Mouse (Mus musculus) liver, postnatal 0 days (tissue): ENCODE results near the gene Wls. TPM values are rescaled to one million over a fixed set of nuclear protein-coding genes. Genes with fewer than 3 reads are reported as not detected.
A peak's percentile ranks its signal among the peaks of the same experiment; 100 is the strongest.

ENCODE experiments used
- ATAC-seq: fragments of 200-750 bp; cut with Nextera tagmentation; 2 replicates; pipeline ENCODE4 v1.8.0; 2017; ENCODE audit warnings: mild to moderate bottlenecking, moderate library complexity
- DNase-seq: peaks from one replicate; pipeline ENCODE4 v3.0.0-alpha.2; 2016
- H3K27ac ChIP-seq: fragments of 300-500 bp; sonication (generic); 2 replicates; pipeline ENCODE4 v1.5.1; 2014; ENCODE audit warnings: antibody characterized with exemption, moderate library complexity, mild to moderate bottlenecking, low read depth
- H3K27me3 ChIP-seq: fragments of 300-500 bp; sonication (generic); 2 replicates; pipeline ENCODE4 v1.6.1; 2014; ENCODE audit warnings: low read length, control low read depth, mixed read lengths; ENCODE audit not compliant: insufficient read depth
- H3K36me3 ChIP-seq: fragments of 300-500 bp; sonication (generic); replicated peaks from 2 replicates; pipeline ENCODE4 v1.6.1; 2014; ENCODE audit warnings: mild to moderate bottlenecking, control low read depth, low read length, moderate library complexity, mixed read lengths; ENCODE audit not compliant: insufficient read depth
- H3K4me1 ChIP-seq: fragments of 300-500 bp; sonication (generic); 2 replicates; pipeline ENCODE4 v1.6.1; 2014; ENCODE audit warnings: antibody characterized with exemption, mild to moderate bottlenecking, control low read depth; ENCODE audit not compliant: insufficient read depth
- H3K4me2 ChIP-seq: fragments of 300-500 bp; sonication (generic); 2 replicates; pipeline ENCODE4 v1.6.1; 2014; ENCODE audit warnings: low read depth, mild to moderate bottlenecking, low read length, moderate library complexity, mixed read lengths
- H3K4me3 ChIP-seq: fragments of 300-500 bp; sonication (generic); 2 replicates; pipeline ENCODE4 v1.5.1; 2014; ENCODE audit warnings: low read depth, low read length
- H3K9ac ChIP-seq: fragments of 300-500 bp; sonication (generic); replicated peaks from 2 replicates; pipeline ENCODE4 v1.6.1; 2014; ENCODE audit warnings: mild to moderate bottlenecking, moderate library complexity
- H3K9me3 ChIP-seq: fragments of 300-500 bp; sonication (generic); 2 replicates; pipeline ENCODE4 v1.6.1; 2016; ENCODE audit warnings: mild to moderate bottlenecking, control low read depth, low read length, mixed read lengths
- CTCF ChIP-seq: sonication (generic); IDR thresholded peaks from 2 replicates; pipeline ENCODE4 v1.5.1; 2016; ENCODE audit warnings: antibody characterized with exemption, low read depth
- EP300 ChIP-seq: IDR thresholded peaks from 2 replicates; pipeline ENCODE4 v1.6.1; 2016; ENCODE audit warnings: antibody characterized with exemption, low read depth, mild to moderate bottlenecking
- WGBS: fragments of 180-500 bp; shearing (Covaris S2); extraction: QIAGEN DNeasy Blood & Tissue Kit; methylation state at CpG from one replicate; pipeline ENCODE4 v1.1.7; 2014; ENCODE audit not compliant: insufficient replicate concordance; 5-methylcytosine and 5-hydroxymethylcytosine counted together
- polyA plus RNA-seq: library from polyadenylated mRNA; unstranded; fragments of >200 nt; fragmentation: Nextera tagmentation; extraction: Ambion mirVana; gene quantifications from 2 replicates; pipeline ENCODE4 v1.2.1, GENCODE M21; 2015

Gene Wls
- polyA plus RNA-seq, 1 experiment from 2014 or later: 8.1 TPM

DNA sequence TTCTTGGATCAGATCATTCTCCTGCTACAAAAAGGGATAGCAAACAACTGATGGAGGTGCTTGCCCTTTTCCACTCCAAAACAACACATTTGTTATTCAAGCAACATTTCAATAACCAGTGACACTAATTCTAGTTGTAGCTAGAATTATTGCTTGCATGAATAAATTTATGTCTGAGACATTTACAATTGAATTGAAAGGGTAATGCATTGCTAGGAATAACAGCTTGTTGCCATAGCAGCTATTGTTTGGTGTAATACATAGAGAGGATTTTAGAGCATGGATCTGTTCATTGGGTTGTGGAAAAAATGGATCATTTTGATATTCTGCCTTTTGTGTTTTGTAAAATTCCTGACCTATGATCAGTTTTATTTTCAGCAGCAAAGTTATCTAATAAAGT is 39.5 kb downstream of the Wls start:
- ATAC-seq: no peak
- Histone ChIP-seq H3K27ac (no peak overlapping the region), H3K9me3 (no peaks in the 10 kb centered on the region), H3K4me1 (no peaks in the 10 kb centered on the region), H3K4me3 (no peak overlapping the region), H3K36me3 (no peaks in the 10 kb centered on the region), H3K9ac (no peak overlapping the region), H3K27me3 (no peaks in the 10 kb centered on the region), H3K4me2 (no peak overlapping the region)
- DNase-seq: no peak
- TF ChIP-seq CTCF (no peak), EP300 (no peak)

DNA sequence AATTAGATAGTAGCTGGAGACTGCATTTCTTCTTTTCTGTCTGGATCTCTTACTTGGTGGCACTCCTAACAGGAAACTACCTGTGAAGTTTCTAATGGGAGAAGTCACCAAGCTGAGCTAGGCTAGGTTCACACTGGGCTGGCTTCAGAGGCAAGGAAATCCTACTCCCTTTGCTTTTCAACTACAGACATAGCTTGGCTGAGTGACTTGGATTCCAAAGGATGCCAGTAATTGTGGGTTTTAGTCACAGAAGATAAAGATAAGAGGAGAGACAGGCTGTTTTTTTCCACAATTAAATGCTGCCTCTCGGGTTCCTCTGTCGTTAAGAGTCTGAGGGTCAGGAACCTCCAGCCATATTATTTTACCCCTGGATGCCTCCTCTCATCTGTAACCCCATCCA is 43.9 kb downstream of the Wls start:
- Histone ChIP-seq H3K4me3 (no peak overlapping the region), H3K36me3 (no peaks in the 10 kb centered on the region), H3K9ac (no peak overlapping the region), H3K27me3 (no peaks in the 10 kb centered on the region), H3K4me1 (peaks cover 2% of the 10 kb centered on the region), H3K9me3 (no peaks in the 10 kb centered on the region), H3K4me2 (no peak overlapping the region), H3K27ac (no peak overlapping the region)
- WGBS: 35% methylated on average over 2 of the region's 2 CpGs
- ATAC-seq (no peak), DNase-seq (no peak)
- TF ChIP-seq CTCF (no peak), EP300 (no peak)

- H3K4me3 ChIP-seq: no peak overlapping the region
- no peaks in the 10 kb centered on the region for H3K9me3 ChIP-seq
- DNase-seq (no peak), ATAC-seq (no peak)
- no peak for TF ChIP-seq EP300
- no peak overlapping the region for H3K4me2 ChIP-seq
- H3K27me3 ChIP-seq: no peaks in the 10 kb centered on the region
- no peak overlapping the region for H3K27ac ChIP-seq
- no peaks in the 10 kb centered on the region for H3K36me3 ChIP-seq
- H3K9ac ChIP-seq: no peak overlapping the region
- H3K4me1 ChIP-seq: peaks cover 2% of the 10 kb centered on the region
Observed at GRCm38 (mm10) chr3:159884802-159885201, 45.3 kb downstream of the Wls start.

DNA sequence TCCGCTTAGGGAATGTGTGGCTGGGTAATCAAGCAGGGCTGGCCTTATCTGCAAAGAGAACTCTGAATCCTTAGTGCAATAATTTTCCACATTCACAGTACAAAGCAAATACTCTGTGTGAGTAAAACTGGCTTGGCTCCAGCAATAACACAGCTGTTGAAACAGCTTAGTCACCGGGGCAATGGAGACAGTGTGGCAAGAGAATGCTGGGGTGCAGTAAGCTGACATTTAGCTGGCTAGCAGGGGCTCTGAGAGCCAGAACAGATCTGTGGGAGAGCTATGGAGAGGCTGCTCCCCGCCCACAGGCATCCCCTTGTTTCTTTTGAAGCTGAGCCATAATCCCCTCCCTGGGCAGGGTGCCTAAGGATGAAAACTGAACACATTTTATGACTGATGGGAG is 45.8 kb downstream of the Wls start:
- ATAC-seq: peak; percentile 73
- TF ChIP-seq CTCF (no peak), EP300 (no peak)

DNA sequence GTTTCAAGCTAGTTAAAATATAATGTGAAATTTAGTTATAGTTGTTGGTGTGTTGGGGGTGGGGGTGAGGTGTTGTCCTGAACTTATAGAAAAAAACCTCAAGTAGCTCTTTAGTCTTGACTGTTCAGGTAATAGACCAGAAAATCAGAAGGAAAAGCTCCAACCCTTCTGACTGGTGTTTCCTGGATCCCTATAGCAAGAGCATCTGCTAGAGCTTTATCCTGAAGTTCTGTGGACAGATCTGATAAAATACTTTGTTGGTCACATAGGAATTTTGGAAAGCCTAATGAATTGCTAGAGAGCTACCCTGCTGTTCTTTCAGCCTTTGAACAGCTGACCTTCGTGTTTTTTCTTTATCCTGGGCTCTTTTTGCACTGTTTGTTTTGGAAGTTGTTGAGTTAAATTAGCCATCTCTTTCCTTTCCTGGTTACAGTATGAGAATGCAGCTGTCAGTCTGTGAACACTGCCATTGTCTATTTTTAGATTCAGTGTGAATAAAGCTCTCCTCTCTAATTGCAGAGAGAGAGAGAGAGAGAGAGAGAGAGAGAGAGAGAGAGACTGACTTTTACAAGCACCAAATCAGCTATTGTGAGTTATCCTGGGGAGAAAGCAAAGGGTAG is 46.4 kb downstream of the Wls start:
- no peak overlapping the region for H3K4me2 ChIP-seq
- H3K9ac ChIP-seq: no peak overlapping the region
- H3K4me3 ChIP-seq: no peak overlapping the region
- no peaks in the 10 kb centered on the region for H3K36me3 ChIP-seq
- H3K27me3 ChIP-seq: no peaks in the 10 kb centered on the region
- TF ChIP-seq CTCF: no peak
- no peak for TF ChIP-seq EP300
- no peak for ATAC-seq
- peaks cover 2% of the 10 kb centered on the region for H3K4me1 ChIP-seq
- H3K9me3 ChIP-seq: no peaks in the 10 kb centered on the region
- WGBS: 25% methylated on average over 1 of the region's 1 CpGs
- no peak for DNase-seq
- H3K27ac ChIP-seq: no peak overlapping the region

More for the DNA sequence above, 45.8 kb downstream of the Wls start:
- Histone ChIP-seq H3K4me2 (no peak overlapping the region), H3K4me1 (peaks cover 2% of the 10 kb centered on the region), H3K36me3 (no peaks in the 10 kb centered on the region), H3K27ac (no peak overlapping the region), H3K27me3 (no peaks in the 10 kb centered on the region), H3K9me3 (no peaks in the 10 kb centered on the region), H3K4me3 (no peak overlapping the region), H3K9ac (no peak overlapping the region)
- peak; percentile 22 for DNase-seq
- 37% methylated on average over 3 of the region's 3 CpGs for WGBS

GRCm38 (mm10) chr3:159890176-159891056 is 50.9 kb downstream of the Wls start:
- Histone ChIP-seq H3K9me3 (no peaks in the 10 kb centered on the region), H3K4me2 (peak overlapping the region; percentile 32; the same call in 1 of the 2 replicates), H3K9ac (no peak overlapping the region), H3K4me3 (no peak overlapping the region), H3K4me1 (peaks cover under 1% of the 10 kb centered on the region; the same call in 1 of the 2 replicates), H3K27ac (no peak overlapping the region), H3K36me3 (no peaks in the 10 kb centered on the region), H3K27me3 (no peaks in the 10 kb centered on the region)
- 57% methylated on average over 5 of the region's 5 CpGs for WGBS
- DNase-seq (no peak), ATAC-seq (no peak)
- TF ChIP-seq EP300 (no peak), CTCF (no peak)
